Mouse (Mus musculus) heart, postnatal 0 days (tissue): ENCODE measurements at regions not wholly inside any gene's neighbourhood (a gene's known extent, or its start where the extent isn't known, plus 50 kb on each side); places are given as distances from the start of the nearest gene placed in this dataset.
A peak's percentile ranks its signal among the peaks of the same experiment; 100 is the strongest.
"Not testable (repeated sequence)": the region's sequence is repeated elsewhere in the genome, so short reads cannot be mapped to it uniquely, and the experiment has no call there.

ENCODE experiments used
- ATAC-seq: fragments of 200-750 bp; cut with Nextera tagmentation; 2 replicates; pipeline ENCODE4 v1.8.0; 2017; ENCODE audit warnings: low read depth, moderate number of reproducible peaks, moderate library complexity; ENCODE audit not compliant: insufficient read depth
- DNase-seq: peaks from one replicate; pipeline ENCODE4 v3.0.0-alpha.2; 2016; ENCODE audit warnings: low spot score
- H3K27ac ChIP-seq: fragments of 300-500 bp; sonication (generic); 2 replicates; pipeline ENCODE4 v1.5.1; 2014; ENCODE audit warnings: low read depth, mild to moderate bottlenecking
- H3K27me3 ChIP-seq: fragments of 300-500 bp; sonication (generic); 2 replicates; pipeline ENCODE4 v1.6.1; 2014; ENCODE audit warnings: low read length, mixed read lengths; ENCODE audit not compliant: control insufficient read depth, insufficient read depth
- H3K36me3 ChIP-seq: fragments of 300-500 bp; sonication (generic); replicated peaks from 2 replicates; pipeline ENCODE4 v1.6.1; 2014; ENCODE audit warnings: low read length, mixed read lengths; ENCODE audit not compliant: control insufficient read depth, insufficient read depth
- H3K4me1 ChIP-seq: fragments of 300-500 bp; sonication (generic); 2 replicates; pipeline ENCODE4 v1.6.1; 2014; ENCODE audit warnings: antibody characterized with exemption; ENCODE audit not compliant: control insufficient read depth, insufficient read depth
- H3K4me2 ChIP-seq: fragments of 300-500 bp; sonication (generic); 2 replicates; pipeline ENCODE4 v1.6.1; 2014; ENCODE audit warnings: low read depth, mild to moderate bottlenecking, low read length, moderate library complexity
- H3K4me3 ChIP-seq: fragments of 300-500 bp; sonication (generic); 2 replicates; pipeline ENCODE4 v1.5.1; 2014; ENCODE audit warnings: low read depth, low read length
- H3K9ac ChIP-seq: fragments of 300-500 bp; sonication (generic); replicated peaks from 2 replicates; pipeline ENCODE4 v1.6.1; 2014; ENCODE audit warnings: low read depth, low read length, mixed read lengths
- H3K9me3 ChIP-seq: fragments of 300-500 bp; sonication (generic); replicated peaks from 2 replicates; pipeline ENCODE4 v1.6.1; 2016; ENCODE audit warnings: low read length; ENCODE audit not compliant: control insufficient read depth
- CTCF ChIP-seq: IDR thresholded peaks from 2 replicates; pipeline ENCODE4 v1.5.1; 2016; ENCODE audit warnings: antibody characterized with exemption, control low read depth, low read depth
- EP300 ChIP-seq: IDR thresholded peaks from 2 replicates; pipeline ENCODE4 v1.6.1; 2016; ENCODE audit warnings: antibody characterized with exemption, low read depth
- WGBS: fragments of 180-500 bp; shearing (Covaris S2); extraction: QIAGEN DNeasy Blood & Tissue Kit; methylation state at CpG from one replicate; pipeline ENCODE4 v1.1.7; 2014; 5-methylcytosine and 5-hydroxymethylcytosine counted together

- DNase-seq (no peak), ATAC-seq (no peak)
- TF ChIP-seq EP300 (no peak), CTCF (no peak)
- Histone ChIP-seq H3K9ac (no peak overlapping the region), H3K27ac (no peak overlapping the region), H3K4me3 (no peak overlapping the region), H3K4me1 (no peaks in the 10 kb centered on the region), H3K4me2 (no peak overlapping the region), H3K36me3 (no peaks in the 10 kb centered on the region), H3K27me3 (no peaks in the 10 kb centered on the region), H3K9me3 (no peaks in the 10 kb centered on the region)
- whole genome bisulfite sequencing = 50% methylated on average over 3 of the region's 3 CpGs
Observed at GRCm38 (mm10) chr1:30588885-30589284, 284.8 kb downstream of the Phf3 start.

- TF ChIP-seq CTCF (no peak), EP300 (no peak)
- H3K4me1 ChIP-seq = no peaks in the 10 kb centered on the region
- H3K9me3 ChIP-seq = no peaks in the 10 kb centered on the region
- H3K27me3 ChIP-seq = no peaks in the 10 kb centered on the region
- WGBS = 77% methylated on average over 4 of the region's 4 CpGs
- H3K4me2 ChIP-seq = no peak overlapping the region
- H3K27ac ChIP-seq = no peak overlapping the region
- H3K9ac ChIP-seq = no peak overlapping the region
- H3K4me3 ChIP-seq = no peak overlapping the region
- DNase-seq = no peak
- no peaks in the 10 kb centered on the region for H3K36me3 ChIP-seq
- ATAC-seq = no peak
Observed at GRCm38 (mm10) chr1:30588336-30588735, 285.4 kb downstream of the Phf3 start.

- TF ChIP-seq EP300 (no peak), CTCF (peak; percentile 73)
- WGBS = 3% methylated on average over 4 of the region's 4 CpGs
- Histone ChIP-seq H3K4me1 (no peaks in the 10 kb centered on the region), H3K9me3 (no peaks in the 10 kb centered on the region), H3K36me3 (no peaks in the 10 kb centered on the region), H3K4me2 (no peak overlapping the region), H3K9ac (no peak overlapping the region), H3K4me3 (no peak overlapping the region), H3K27me3 (no peaks in the 10 kb centered on the region), H3K27ac (no peak overlapping the region)
- no peak for ATAC-seq
- peak; percentile 40 for DNase-seq
Observed at GRCm38 (mm10) chr1:30584806-30585205, 288.9 kb downstream of the Phf3 start.

- ATAC-seq (no peak), DNase-seq (no peak)
- Histone ChIP-seq H3K27me3 (no peaks in the 10 kb centered on the region), H3K9ac (no peak overlapping the region), H3K4me1 (no peaks in the 10 kb centered on the region), H3K4me3 (no peak overlapping the region), H3K4me2 (no peak overlapping the region), H3K36me3 (no peaks in the 10 kb centered on the region), H3K27ac (no peak overlapping the region), H3K9me3 (no peaks in the 10 kb centered on the region)
- WGBS = 78% methylated on average over 6 of the region's 6 CpGs
- TF ChIP-seq EP300 (no peak), CTCF (no peak)
Observed at GRCm38 (mm10) chr1:30583860-30584259, 289.9 kb downstream of the Phf3 start.

GRCm38 (mm10) chr1:30564757-30565156 is 309.0 kb downstream of the Phf3 start:
- Histone ChIP-seq H3K4me3 (no peak overlapping the region), H3K4me1 (no peaks in the 10 kb centered on the region), H3K9ac (no peak overlapping the region), H3K36me3 (no peaks in the 10 kb centered on the region), H3K27ac (no peak overlapping the region), H3K27me3 (no peaks in the 10 kb centered on the region), H3K4me2 (no peak overlapping the region), H3K9me3 (no peaks in the 10 kb centered on the region)
- WGBS = 80% methylated on average over 6 of the region's 6 CpGs
- ATAC-seq (no peak), DNase-seq (no peak)
- TF ChIP-seq EP300 (no peak), CTCF (no peak)

GRCm38 (mm10) chr1:30548761-30549160 is 325.0 kb downstream of the Phf3 start:
- WGBS = 52% methylated on average over 4 of the region's 4 CpGs
- DNase-seq, ATAC-seq: not testable (repeated sequence)

More at GRCm38 (mm10) chr1:30548761-30549160, 325.0 kb downstream of the Phf3 start:
- H3K27ac ChIP-seq, H3K36me3 ChIP-seq, H3K9ac ChIP-seq, H3K4me2 ChIP-seq, H3K27me3 ChIP-seq, H3K4me1 ChIP-seq, H3K9me3 ChIP-seq, H3K4me3 ChIP-seq: not testable (repeated sequence)
